Mouse (Mus musculus) midbrain, embryonic 10.5 days (tissue): ENCODE measurements around the gene Gsg1. TPM values are rescaled to one million over a fixed set of nuclear protein-coding genes. Genes with fewer than 3 reads are reported as not detected.

Experiments
- polyA plus RNA-seq: library from polyadenylated mRNA; unstranded; fragments of >200 nt; fragmentation: Nextera tagmentation; extraction: Ambion mirVana; gene quantifications from 2 replicates; pipeline ENCODE4 v1.2.1, GENCODE M21; 2016

Gene Gsg1
- polyA plus RNA-seq, 1 experiment from 2014 or later = 0.09 TPM

Other genes starting within 250 kb of the Gsg1 start
- 105 and 108 TPM in 2 replicates for gene Ddx47, start 242.7 kb downstream of the Gsg1 start, polyA plus RNA-seq
- gene Gprc5a, start 188.7 kb downstream of the Gsg1 start, polyA plus RNA-seq = 3.3 and 3.5 TPM in 2 replicates
- gene Gprc5d, start 136.1 kb downstream of the Gsg1 start, polyA plus RNA-seq = not detected in 2 replicates
- gene Fam234b, start 56.4 kb downstream of the Gsg1 start, polyA plus RNA-seq = 21.7 and 29.5 TPM in 2 replicates
- gene Hebp1, start 56.3 kb downstream of the Gsg1 start, polyA plus RNA-seq = 4.8 and 5.2 TPM in 2 replicates
- gene Pbp2, start 56.1 kb upstream of the Gsg1 start, polyA plus RNA-seq = not detected in 2 replicates
- gene Emp1, start 108.2 kb upstream of the Gsg1 start, polyA plus RNA-seq = 8.5 and 11.3 TPM in 2 replicates